Mouse (Mus musculus) liver, postnatal 0 days (tissue): ENCODE data around the gene Rnf216. TPM values are rescaled to one million over a fixed set of nuclear protein-coding genes. Genes with fewer than 3 reads are reported as not detected.

Experiments
- ATAC-seq: fragments of 200-750 bp; cut with Nextera tagmentation; 2 replicates; pipeline ENCODE4 v1.8.0; 2017; ENCODE audit warnings: mild to moderate bottlenecking, moderate library complexity
- DNase-seq: peaks from one replicate; pipeline ENCODE4 v3.0.0-alpha.2; 2016
- H3K27ac ChIP-seq: fragments of 300-500 bp; sonication (generic); 2 replicates; pipeline ENCODE4 v1.5.1; 2014; ENCODE audit warnings: antibody characterized with exemption, moderate library complexity, mild to moderate bottlenecking, low read depth
- H3K27me3 ChIP-seq: fragments of 300-500 bp; sonication (generic); 2 replicates; pipeline ENCODE4 v1.6.1; 2014; ENCODE audit warnings: low read length, control low read depth, mixed read lengths; ENCODE audit not compliant: insufficient read depth
- H3K36me3 ChIP-seq: fragments of 300-500 bp; sonication (generic); replicated peaks from 2 replicates; pipeline ENCODE4 v1.6.1; 2014; ENCODE audit warnings: mild to moderate bottlenecking, control low read depth, low read length, moderate library complexity, mixed read lengths; ENCODE audit not compliant: insufficient read depth
- H3K4me1 ChIP-seq: fragments of 300-500 bp; sonication (generic); 2 replicates; pipeline ENCODE4 v1.6.1; 2014; ENCODE audit warnings: antibody characterized with exemption, mild to moderate bottlenecking, control low read depth; ENCODE audit not compliant: insufficient read depth
- H3K4me2 ChIP-seq: fragments of 300-500 bp; sonication (generic); 2 replicates; pipeline ENCODE4 v1.6.1; 2014; ENCODE audit warnings: low read depth, mild to moderate bottlenecking, low read length, moderate library complexity, mixed read lengths
- H3K4me3 ChIP-seq: fragments of 300-500 bp; sonication (generic); 2 replicates; pipeline ENCODE4 v1.5.1; 2014; ENCODE audit warnings: low read depth, low read length
- H3K9ac ChIP-seq: fragments of 300-500 bp; sonication (generic); replicated peaks from 2 replicates; pipeline ENCODE4 v1.6.1; 2014; ENCODE audit warnings: mild to moderate bottlenecking, moderate library complexity
- H3K9me3 ChIP-seq: fragments of 300-500 bp; sonication (generic); 2 replicates; pipeline ENCODE4 v1.6.1; 2016; ENCODE audit warnings: mild to moderate bottlenecking, control low read depth, low read length, mixed read lengths
- CTCF ChIP-seq: sonication (generic); IDR thresholded peaks from 2 replicates; pipeline ENCODE4 v1.5.1; 2016; ENCODE audit warnings: antibody characterized with exemption, low read depth
- EP300 ChIP-seq: IDR thresholded peaks from 2 replicates; pipeline ENCODE4 v1.6.1; 2016; ENCODE audit warnings: antibody characterized with exemption, low read depth, mild to moderate bottlenecking
- WGBS: fragments of 180-500 bp; shearing (Covaris S2); extraction: QIAGEN DNeasy Blood & Tissue Kit; methylation state at CpG from one replicate; pipeline ENCODE4 v1.1.7; 2014; ENCODE audit not compliant: insufficient replicate concordance; 5-methylcytosine and 5-hydroxymethylcytosine counted together
- polyA plus RNA-seq: library from polyadenylated mRNA; unstranded; fragments of >200 nt; fragmentation: Nextera tagmentation; extraction: Ambion mirVana; gene quantifications from 2 replicates; pipeline ENCODE4 v1.2.1, GENCODE M21; 2015

The Rnf216 gene
- polyA plus RNA-seq, 1 experiment from 2014 or later: 10.5 TPM

- Histone ChIP-seq H3K36me3 (peaks cover 79% of the 10 kb centered on the region), H3K9me3 (no peaks in the 10 kb centered on the region), H3K9ac (no peak overlapping the region), H3K4me2 (no peak overlapping the region), H3K4me3 (no peak overlapping the region), H3K4me1 (no peaks in the 10 kb centered on the region), H3K27me3 (no peaks in the 10 kb centered on the region), H3K27ac (no peak overlapping the region)
- DNase-seq: no peak
- TF ChIP-seq CTCF (no peak), EP300 (no peak)
- WGBS: 88% methylated on average over 1 of the region's 1 CpGs
- ATAC-seq: no peak
These were observed 33.0 kb downstream of the Rnf216 start for GRCm38 (mm10) chr5:143079806-143080205.

DNA sequence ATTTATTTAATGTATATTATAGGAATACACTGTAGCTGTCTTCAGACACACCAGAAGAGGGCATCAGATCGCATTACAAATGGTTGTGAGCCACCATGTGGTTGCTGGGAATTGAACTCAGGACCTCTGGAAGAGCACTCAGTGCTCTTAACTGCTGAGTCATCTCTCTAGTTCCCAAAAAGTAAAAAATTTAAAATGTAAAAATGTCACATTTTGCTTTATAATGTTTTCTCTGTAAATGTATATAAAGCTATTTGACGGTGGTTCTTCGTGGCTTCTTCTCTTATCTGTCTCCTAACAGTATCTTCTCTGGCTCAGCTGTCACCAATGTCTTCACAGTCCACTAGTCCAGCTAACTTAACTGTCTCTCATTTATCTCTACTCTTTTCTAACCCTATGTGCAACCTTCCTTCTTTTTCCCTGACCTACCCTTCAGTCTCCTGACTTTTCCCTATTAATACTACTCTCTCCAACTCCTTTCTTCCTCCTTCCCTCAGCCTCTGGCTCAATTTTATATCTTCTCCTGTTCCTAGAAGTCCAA, 36.1 kb downstream of the Rnf216 start:
- no peak overlapping the region for H3K9ac ChIP-seq
- H3K4me2 ChIP-seq: no peak overlapping the region
- H3K27me3 ChIP-seq: no peaks in the 10 kb centered on the region
- no peaks in the 10 kb centered on the region for H3K4me1 ChIP-seq
- H3K4me3 ChIP-seq: no peak overlapping the region
- no peak for DNase-seq
- 0 out of 2 replicates have a peak, but pooled peaks have one; percentile 22 for TF ChIP-seq EP300
- no peak for TF ChIP-seq CTCF
- H3K36me3 ChIP-seq: peaks cover 77% of the 10 kb centered on the region
- ATAC-seq: no peak
- no peak overlapping the region for H3K27ac ChIP-seq
- WGBS: 67% methylated on average over 3 of the region's 3 CpGs
- H3K9me3 ChIP-seq: no peaks in the 10 kb centered on the region

DNA sequence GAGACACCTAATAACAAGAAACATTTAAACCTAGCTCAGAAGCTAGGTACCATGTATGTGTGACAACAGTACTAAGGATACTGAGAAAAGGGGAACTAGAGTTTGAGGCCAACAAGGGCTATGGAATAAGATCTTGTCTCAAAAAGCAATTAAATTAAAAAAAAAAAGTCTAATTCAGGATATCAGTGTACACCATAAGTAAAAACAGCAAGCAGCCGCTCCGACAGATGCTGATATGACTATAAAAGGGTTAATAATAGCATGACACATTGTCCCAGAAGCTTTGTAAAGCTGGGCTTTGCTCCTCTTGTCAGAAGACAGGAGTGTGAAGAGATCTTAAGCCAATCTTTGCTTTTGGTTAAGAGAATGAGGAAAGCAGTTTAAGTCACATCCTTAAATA, 36.8 kb downstream of the Rnf216 start:
- H3K9me3 ChIP-seq: no peaks in the 10 kb centered on the region
- H3K36me3 ChIP-seq: peaks cover 76% of the 10 kb centered on the region
- H3K27ac ChIP-seq: no peak overlapping the region
- no peak overlapping the region for H3K4me3 ChIP-seq
- DNase-seq (no peak), ATAC-seq (no peak)
- TF ChIP-seq EP300 (no peak), CTCF (no peak)
- no peaks in the 10 kb centered on the region for H3K27me3 ChIP-seq
- no peaks in the 10 kb centered on the region for H3K4me1 ChIP-seq
- no peak overlapping the region for H3K4me2 ChIP-seq
- H3K9ac ChIP-seq: no peak overlapping the region
- 90% methylated on average over 2 of the region's 2 CpGs for WGBS

- peaks cover 60% of the 10 kb centered on the region for H3K36me3 ChIP-seq
- H3K4me3 ChIP-seq: no peak overlapping the region
- ATAC-seq (no peak), DNase-seq (no peak)
- H3K4me1 ChIP-seq: peaks cover 5% of the 10 kb centered on the region
- no peaks in the 10 kb centered on the region for H3K27me3 ChIP-seq
- TF ChIP-seq EP300: no peak
- no peak for TF ChIP-seq CTCF
- no peaks in the 10 kb centered on the region for H3K9me3 ChIP-seq
- no peak overlapping the region for H3K27ac ChIP-seq
- WGBS: 84% methylated on average over 2 of the region's 2 CpGs
- no peak overlapping the region for H3K4me2 ChIP-seq
- H3K9ac ChIP-seq: no peak overlapping the region
These were observed 43.7 kb downstream of the Rnf216 start for GRCm38 (mm10) chr5:143069048-143069447.

DNA sequence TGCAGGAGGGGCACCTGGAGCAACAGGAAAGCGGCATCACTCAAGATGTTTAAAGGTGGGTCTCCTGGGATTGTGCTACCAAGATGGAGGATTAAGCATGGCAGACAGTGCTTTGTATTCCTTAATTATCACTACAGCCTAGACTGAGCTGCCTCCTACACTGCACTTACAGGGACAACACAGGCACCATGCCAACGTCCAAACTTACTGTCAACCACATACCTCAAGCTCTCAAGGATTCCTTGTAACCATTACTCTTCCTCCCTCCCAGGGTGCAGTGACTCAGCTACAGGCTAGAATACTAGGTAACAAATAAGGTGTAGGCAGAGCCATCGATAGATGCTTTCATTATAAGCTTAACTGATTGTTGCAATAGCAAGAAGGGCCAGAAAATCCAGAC, 44.4 kb downstream of the Rnf216 start:
- WGBS: 84% methylated on average over 3 of the region's 3 CpGs
- TF ChIP-seq EP300 (no peak), CTCF (no peak)
- ATAC-seq: no peak

DNA sequence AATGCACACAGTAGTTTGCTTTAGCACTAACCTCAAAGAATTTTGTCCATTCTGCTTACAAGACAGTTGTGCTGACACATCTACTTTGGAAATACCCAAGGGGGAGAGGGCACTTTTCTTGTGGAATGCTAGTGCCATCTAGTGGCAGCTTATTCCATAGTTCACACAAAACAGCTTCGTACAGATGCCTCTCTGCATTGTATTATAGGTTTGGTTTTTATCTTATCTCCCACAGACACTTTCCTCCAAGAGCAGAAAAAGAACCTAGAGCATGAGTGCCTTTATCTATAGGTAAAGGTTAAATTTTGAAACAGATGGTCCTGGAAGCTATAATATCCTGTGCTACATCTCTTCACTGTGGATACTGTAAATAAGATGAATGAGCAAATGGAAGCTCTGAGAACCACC, 46.2 kb downstream of the Rnf216 start:
- peak overlapping the region; percentile 40; the same call in 1 of the 2 replicates for H3K27ac ChIP-seq
- H3K4me1 ChIP-seq: peaks cover 5% of the 10 kb centered on the region
- no peak overlapping the region for H3K9ac ChIP-seq
- whole genome bisulfite sequencing: 8% methylated on average over 1 of the region's 1 CpGs
- H3K27me3 ChIP-seq: no peaks in the 10 kb centered on the region
- TF ChIP-seq CTCF: peak; percentile 96
- TF ChIP-seq EP300: peak; percentile 94
- no peaks in the 10 kb centered on the region for H3K9me3 ChIP-seq
- peak; percentile 72 for DNase-seq
- ATAC-seq: peak; percentile 87
- H3K4me2 ChIP-seq: peak overlapping the region; percentile 26; the same call in 1 of the 2 replicates
- H3K36me3 ChIP-seq: peaks cover 66% of the 10 kb centered on the region
- no peak overlapping the region for H3K4me3 ChIP-seq

More for the DNA sequence above, 44.4 kb downstream of the Rnf216 start:
- Histone ChIP-seq H3K27me3 (no peaks in the 10 kb centered on the region), H3K27ac (no peak overlapping the region), H3K9ac (no peak overlapping the region), H3K9me3 (no peaks in the 10 kb centered on the region), H3K4me3 (no peak overlapping the region), H3K4me2 (no peak overlapping the region), H3K36me3 (peaks cover 61% of the 10 kb centered on the region), H3K4me1 (peaks cover 5% of the 10 kb centered on the region)
- no peak for DNase-seq

GRCm38 (mm10) chr5:143066096-143066495, 46.7 kb downstream of the Rnf216 start:
- Histone ChIP-seq H3K27ac (peak overlapping the region; percentile 40; the same call in 1 of the 2 replicates), H3K9me3 (no peaks in the 10 kb centered on the region), H3K36me3 (peaks cover 69% of the 10 kb centered on the region), H3K4me3 (no peak overlapping the region), H3K9ac (no peak overlapping the region), H3K4me1 (peaks cover 10% of the 10 kb centered on the region), H3K27me3 (no peaks in the 10 kb centered on the region), H3K4me2 (peak overlapping the region; percentile 26; the same call in 1 of the 2 replicates)
- TF ChIP-seq CTCF: no peak
- TF ChIP-seq EP300: no peak
- 76% methylated on average over 1 of the region's 1 CpGs for WGBS
- ATAC-seq: peak; percentile 52
- no peak for DNase-seq
